Mouse (Mus musculus) ES-Bruce4 (cell line): ENCODE results near the gene Dcaf6. TPM values are rescaled to one million over a fixed set of nuclear protein-coding genes. Genes with fewer than 3 reads are reported as not detected.

Experiments
- H3K27ac ChIP-seq: 2 replicates; pipeline ENCODE4 v1.5.1; 2012; ENCODE audit warnings: low read length, inconsistent platforms; ENCODE audit not compliant: insufficient read depth
- H3K27me3 ChIP-seq: 2 replicates; pipeline ENCODE4 v1.6.1; 2012; ENCODE audit warnings: mild to moderate bottlenecking, low read length, inconsistent platforms; ENCODE audit not compliant: control insufficient read depth, poor library complexity, insufficient read depth, severe bottlenecking
- H3K36me3 ChIP-seq: 2 replicates; pipeline ENCODE4 v1.6.1; 2012; ENCODE audit warnings: inconsistent platforms, mild to moderate bottlenecking, low read length, moderate library complexity; ENCODE audit not compliant: control insufficient read depth, poor library complexity, insufficient read depth, severe bottlenecking
- H3K4me1 ChIP-seq: one replicate; pipeline ENCODE4 v1.8.1; 2011; ENCODE audit warnings: low read length; ENCODE audit not compliant: control insufficient read depth, insufficient read depth
- H3K4me3 ChIP-seq: 2 replicates; pipeline ENCODE4 v1.5.1; 2011; ENCODE audit warnings: low read depth, mild to moderate bottlenecking, low read length
- H3K9ac ChIP-seq: 2 replicates; pipeline ENCODE4 v1.6.1; 2012; ENCODE audit warnings: low read depth, mild to moderate bottlenecking, inconsistent platforms; ENCODE audit not compliant: poor library complexity, severe bottlenecking
- H3K9me3 ChIP-seq: replicated peaks from 2 replicates; pipeline ENCODE4 v1.6.1; 2012; ENCODE audit warnings: mild to moderate bottlenecking, low read length, inconsistent platforms; ENCODE audit not compliant: control insufficient read depth, poor library complexity, insufficient read depth, severe bottlenecking
- CTCF ChIP-seq: IDR thresholded peaks from one replicate; pipeline ENCODE4 v1.8.1; 2011; ENCODE audit warnings: low read depth, low read length
- EP300 ChIP-seq: IDR thresholded peaks from 2 replicates; pipeline ENCODE4 v1.6.1; 2011; ENCODE audit warnings: low read depth, low read length; ENCODE audit not compliant: insufficient read depth
- POLR2A ChIP-seq: IDR thresholded peaks from one replicate; pipeline ENCODE4 v1.8.1; 2011; ENCODE audit warnings: low read length; ENCODE audit not compliant: insufficient read depth
- polyA plus RNA-seq: library from polyadenylated mRNA; stranded (reverse); fragments of >200 nt; gene quantifications from 2 replicates; pipeline ENCODE4 v1.2.4, GENCODE M21; 2011; ENCODE audit warnings: low read depth; ENCODE audit not compliant: missing spikeins, insufficient read depth, insufficient read length

Dcaf6 gene
- polyA plus RNA-seq, 1 experiment = 17.6 TPM

- TF ChIP-seq EP300 = no peak
- Histone ChIP-seq H3K4me1 (no peaks in the 10 kb centered on the region), H3K27me3 (no peaks in the 10 kb centered on the region), H3K9me3 (no peaks in the 10 kb centered on the region), H3K27ac (no peak overlapping the region), H3K4me3 (no peak overlapping the region), H3K36me3 (no peaks in the 10 kb centered on the region), H3K9ac (no peak overlapping the region)
These were observed 86.4 kb downstream of the Dcaf6 start for GRCm38 (mm10) chr1:165373839-165374238.

DNA sequence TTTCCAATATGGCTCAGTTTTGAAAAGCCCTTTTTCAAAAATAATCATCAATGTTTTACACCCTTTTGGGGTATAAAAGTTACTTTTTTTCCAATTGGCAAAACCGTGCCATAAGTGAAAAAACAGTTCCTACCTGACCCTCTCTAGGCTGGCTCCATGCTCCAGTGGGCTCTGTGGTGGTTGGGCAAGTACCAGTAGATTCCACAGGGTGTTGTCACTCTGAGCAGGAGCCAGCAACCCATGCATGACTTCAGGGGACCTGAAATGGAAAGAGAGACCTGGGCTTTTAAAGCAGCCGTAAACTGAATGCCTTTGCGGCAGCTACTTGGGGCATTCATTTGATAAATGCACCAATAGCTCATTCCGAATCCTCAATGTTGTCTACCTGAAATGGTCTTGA, 89.3 kb downstream of the Dcaf6 start:
- H3K9me3 ChIP-seq = no peaks in the 10 kb centered on the region
- H3K27ac ChIP-seq = no peak overlapping the region
- H3K4me3 ChIP-seq = no peak overlapping the region
- no peak overlapping the region for H3K9ac ChIP-seq
- no peaks in the 10 kb centered on the region for H3K36me3 ChIP-seq
- no peaks in the 10 kb centered on the region for H3K27me3 ChIP-seq
- TF ChIP-seq POLR2A (no peak), EP300 (no peak), CTCF (no peak)
- no peaks in the 10 kb centered on the region for H3K4me1 ChIP-seq

DNA sequence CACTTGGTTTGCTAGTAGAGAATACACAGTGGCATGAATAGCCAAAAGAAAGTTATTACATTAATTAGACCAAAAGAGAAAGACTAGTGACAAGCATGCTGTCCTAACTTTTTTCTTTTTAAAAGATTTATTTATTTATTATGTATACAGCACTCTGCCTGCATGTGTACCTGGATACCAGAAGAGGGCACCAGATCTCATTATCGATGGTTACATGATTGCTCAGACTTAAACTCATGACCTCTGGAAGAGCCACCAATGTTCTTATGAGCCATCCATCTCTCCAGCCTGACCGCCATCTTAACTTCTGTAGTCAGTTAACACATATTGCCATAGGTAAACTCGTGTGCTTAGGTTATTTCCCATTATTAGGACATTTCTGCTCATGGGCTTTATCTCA, 95.2 kb downstream of the Dcaf6 start:
- no peaks in the 10 kb centered on the region for H3K9me3 ChIP-seq
- H3K4me1 ChIP-seq = no peaks in the 10 kb centered on the region
- H3K27me3 ChIP-seq = no peaks in the 10 kb centered on the region
- TF ChIP-seq POLR2A = no peak
- no peak for TF ChIP-seq EP300
- no peak for TF ChIP-seq CTCF
- H3K27ac ChIP-seq = no peak overlapping the region
- no peak overlapping the region for H3K9ac ChIP-seq
- no peak overlapping the region for H3K4me3 ChIP-seq
- H3K36me3 ChIP-seq = no peaks in the 10 kb centered on the region

- Histone ChIP-seq H3K9me3 (no peaks in the 10 kb centered on the region), H3K4me3 (no peak overlapping the region), H3K36me3 (no peaks in the 10 kb centered on the region), H3K27me3 (no peaks in the 10 kb centered on the region), H3K9ac (no peak overlapping the region), H3K27ac (no peak overlapping the region), H3K4me1 (no peaks in the 10 kb centered on the region)
- no peak for TF ChIP-seq EP300
These were observed 97.0 kb downstream of the Dcaf6 start for GRCm38 (mm10) chr1:165363271-165363670.

- no peak for TF ChIP-seq CTCF
- no peak for TF ChIP-seq POLR2A
- no peak for TF ChIP-seq EP300
- H3K4me1 ChIP-seq = no peaks in the 10 kb centered on the region
- no peak overlapping the region for H3K27ac ChIP-seq
- H3K36me3 ChIP-seq = no peaks in the 10 kb centered on the region
- H3K9me3 ChIP-seq = no peaks in the 10 kb centered on the region
- H3K9ac ChIP-seq = no peak overlapping the region
- no peak overlapping the region for H3K4me3 ChIP-seq
- H3K27me3 ChIP-seq = no peaks in the 10 kb centered on the region
These were observed 103.9 kb downstream of the Dcaf6 start for GRCm38 (mm10) chr1:165356347-165356746.

GRCm38 (mm10) chr1:165348627-165349026, 111.6 kb downstream of the Dcaf6 start:
- H3K9ac ChIP-seq = no peak overlapping the region
- no peaks in the 10 kb centered on the region for H3K4me1 ChIP-seq
- H3K4me3 ChIP-seq = no peak overlapping the region
- no peak overlapping the region for H3K27ac ChIP-seq
- TF ChIP-seq CTCF (no peak), EP300 (no peak), POLR2A (no peak)
- H3K9me3 ChIP-seq = no peaks in the 10 kb centered on the region
- H3K27me3 ChIP-seq = no peaks in the 10 kb centered on the region
- no peaks in the 10 kb centered on the region for H3K36me3 ChIP-seq

GRCm38 (mm10) chr1:165344453-165344852, 115.8 kb downstream of the Dcaf6 start:
- Histone ChIP-seq H3K27me3 (no peaks in the 10 kb centered on the region), H3K4me3 (no peak overlapping the region), H3K4me1 (no peaks in the 10 kb centered on the region), H3K27ac (no peak overlapping the region), H3K36me3 (no peaks in the 10 kb centered on the region), H3K9me3 (no peaks in the 10 kb centered on the region), H3K9ac (no peak overlapping the region)
- TF ChIP-seq EP300 (no peak), CTCF (no peak), POLR2A (no peak)
